Mouse (Mus musculus): ENCODE results near the gene Tspan9. TPM values are rescaled to one million over a fixed set of nuclear protein-coding genes. Genes with fewer than 3 reads are reported as not detected.

Tspan9 gene
- polyA plus RNA-seq, 1 experiment from 2014 or later, result 102 TPM

DNA sequence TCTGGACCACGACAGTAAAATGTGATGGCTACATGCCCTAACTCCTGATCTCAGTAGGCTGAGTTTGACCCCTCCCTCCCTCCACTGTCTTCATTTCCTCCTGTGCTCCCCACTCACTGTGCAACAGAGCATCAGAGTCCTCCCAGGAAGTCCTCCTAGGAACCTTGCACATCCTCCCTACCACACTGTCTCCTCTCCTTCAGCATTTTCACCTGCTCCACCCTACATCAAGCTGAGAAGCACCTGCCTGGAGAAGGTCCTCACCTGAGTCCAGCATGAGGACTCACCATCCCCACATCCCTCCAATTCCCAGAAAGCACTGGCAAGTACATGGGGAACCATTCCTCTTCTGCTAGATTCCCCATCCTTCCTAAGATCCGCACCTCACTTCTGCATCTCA lies 111.8 kb downstream of the Tspan9 start:
- ATAC-seq (replicated peaks; ENCODE audit: low FRiP score, low read depth), result no peak
- Histone ChIP-seq H3K4me3 (replicated peaks; ENCODE audit: low read depth, low read length) (no peak overlapping the region), H3K9ac (ENCODE audit: low read depth, low read length) (no peak overlapping the region), H3K4me2 (ENCODE audit: low read length) (no peak overlapping the region), H3K9me3 (replicated peaks; ENCODE audit: low read length) (no peaks in the 10 kb centered on the region), H3K36me3 (ENCODE audit: insufficient read depth, low read length) (no peaks in the 10 kb centered on the region), H3K4me1 (replicated peaks; ENCODE audit: insufficient read depth, low read length) (peaks cover 15% of the 10 kb centered on the region; the same call in 1 of the 2 replicates), H3K27ac (no peak overlapping the region), H3K27me3 (ENCODE audit: insufficient read depth, low read length) (no peaks in the 10 kb centered on the region)
- no peak for TF ChIP-seq CTCF (IDR thresholded peaks at IDR 0.05; ENCODE audit: low read depth)
- 58% methylated on average over 2 of the region's 2 CpGs for WGBS
- DNase-seq (ENCODE audit: low spot score), result no peak

- WGBS, result 72% methylated on average over 4 of the region's 4 CpGs
- no peak overlapping the region for H3K9ac ChIP-seq (ENCODE audit: low read depth, low read length)
Observed at GRCm38 (mm10) chr6:128031096-128031495, 112.3 kb downstream of the Tspan9 start.

DNA sequence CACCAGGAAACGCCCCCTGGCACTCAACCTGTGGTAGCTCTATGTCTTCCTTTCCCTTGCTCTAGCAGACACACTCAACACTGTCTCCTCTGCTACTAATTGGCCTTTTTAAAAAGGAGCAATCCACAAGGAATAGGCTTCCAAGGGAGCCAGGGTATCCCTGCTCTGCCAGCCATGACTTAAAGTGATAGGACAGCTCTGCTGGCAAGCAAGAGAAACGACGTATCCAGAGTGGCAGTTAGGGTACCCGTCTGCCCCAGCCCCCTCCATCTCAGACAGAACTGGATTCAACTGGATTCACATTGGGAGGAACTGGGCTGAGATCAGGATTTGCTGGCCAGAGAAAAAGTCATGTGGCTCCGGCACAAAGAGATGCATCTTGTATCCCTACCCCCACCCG lies 112.9 kb downstream of the Tspan9 start:
- Histone ChIP-seq H3K4me1 (replicated peaks; ENCODE audit: insufficient read depth, low read length) (peaks cover 7% of the 10 kb centered on the region; the same call in 1 of the 2 replicates), H3K9me3 (replicated peaks; ENCODE audit: low read length) (no peaks in the 10 kb centered on the region), H3K27me3 (ENCODE audit: insufficient read depth, low read length) (no peaks in the 10 kb centered on the region), H3K9ac (ENCODE audit: low read depth, low read length) (no peak overlapping the region), H3K4me2 (ENCODE audit: low read length) (no peak overlapping the region), H3K36me3 (ENCODE audit: insufficient read depth, low read length) (no peaks in the 10 kb centered on the region), H3K4me3 (replicated peaks; ENCODE audit: low read depth, low read length) (no peak overlapping the region), H3K27ac (no peak overlapping the region)
- DNase-seq (ENCODE audit: low spot score), result no peak
- no peak for TF ChIP-seq CTCF (IDR thresholded peaks at IDR 0.05; ENCODE audit: low read depth)
- 80% methylated on average over 6 of the region's 6 CpGs for WGBS
- no peak for ATAC-seq (replicated peaks; ENCODE audit: low FRiP score, low read depth)

More at GRCm38 (mm10) chr6:128031096-128031495, 112.3 kb downstream of the Tspan9 start:
- H3K4me2 ChIP-seq (ENCODE audit: low read length), result no peak overlapping the region
- H3K27me3 ChIP-seq (ENCODE audit: insufficient read depth, low read length), result no peaks in the 10 kb centered on the region
- H3K27ac ChIP-seq, result no peak overlapping the region
- no peaks in the 10 kb centered on the region for H3K36me3 ChIP-seq (ENCODE audit: insufficient read depth, low read length)
- no peak for TF ChIP-seq CTCF (IDR thresholded peaks at IDR 0.05; ENCODE audit: low read depth)
- no peak for ATAC-seq (replicated peaks; ENCODE audit: low FRiP score, low read depth)
- H3K9me3 ChIP-seq (replicated peaks; ENCODE audit: low read length), result no peaks in the 10 kb centered on the region
- peaks cover 14% of the 10 kb centered on the region; the same call in 1 of the 2 replicates for H3K4me1 ChIP-seq (replicated peaks; ENCODE audit: insufficient read depth, low read length)
- no peak overlapping the region for H3K4me3 ChIP-seq (replicated peaks; ENCODE audit: low read depth, low read length)
- no peak for DNase-seq (ENCODE audit: low spot score)

- H3K36me3 ChIP-seq (ENCODE audit: insufficient read depth, low read length), result no peaks in the 10 kb centered on the region
- H3K4me3 ChIP-seq (replicated peaks; ENCODE audit: low read depth, low read length), result no peak overlapping the region
- H3K9ac ChIP-seq (ENCODE audit: low read depth, low read length), result no peak overlapping the region
- H3K27ac ChIP-seq, result no peak overlapping the region
- TF ChIP-seq CTCF (IDR thresholded peaks at IDR 0.05; ENCODE audit: low read depth), result no peak
- peaks cover 7% of the 10 kb centered on the region; the same call in 1 of the 2 replicates for H3K4me1 ChIP-seq (replicated peaks; ENCODE audit: insufficient read depth, low read length)
- H3K9me3 ChIP-seq (replicated peaks; ENCODE audit: low read length), result no peaks in the 10 kb centered on the region
- ATAC-seq (replicated peaks; ENCODE audit: low FRiP score, low read depth) (no peak), DNase-seq (ENCODE audit: low spot score) (no peak)
- WGBS, result 90% methylated on average over 9 of the region's 9 CpGs
- H3K4me2 ChIP-seq (ENCODE audit: low read length), result no peak overlapping the region
- no peaks in the 10 kb centered on the region for H3K27me3 ChIP-seq (ENCODE audit: insufficient read depth, low read length)
Observed at GRCm38 (mm10) chr6:128029517-128030348, 113.7 kb downstream of the Tspan9 start.

- no peaks in the 10 kb centered on the region for H3K27me3 ChIP-seq (ENCODE audit: insufficient read depth, low read length)
- peak; percentile 61 for TF ChIP-seq CTCF (IDR thresholded peaks at IDR 0.05; ENCODE audit: low read depth)
- no peak overlapping the region for H3K9ac ChIP-seq (ENCODE audit: low read depth, low read length)
- DNase-seq (ENCODE audit: low spot score), result peak; percentile 68
- H3K4me1 ChIP-seq (replicated peaks; ENCODE audit: insufficient read depth, low read length), result no peaks in the 10 kb centered on the region
- 54% methylated on average over 10 of the region's 10 CpGs for WGBS
- no peak for ATAC-seq (replicated peaks; ENCODE audit: low FRiP score, low read depth)
- no peaks in the 10 kb centered on the region for H3K9me3 ChIP-seq (replicated peaks; ENCODE audit: low read length)
- no peaks in the 10 kb centered on the region for H3K36me3 ChIP-seq (ENCODE audit: insufficient read depth, low read length)
- no peak overlapping the region for H3K4me3 ChIP-seq (replicated peaks; ENCODE audit: low read depth, low read length)
- H3K27ac ChIP-seq, result no peak overlapping the region
- H3K4me2 ChIP-seq (ENCODE audit: low read length), result no peak overlapping the region
Observed at GRCm38 (mm10) chr6:128028116-128028940, 115.1 kb downstream of the Tspan9 start.

GRCm38 (mm10) chr6:128025997-128026396 lies 117.4 kb downstream of the Tspan9 start:
- 92% methylated on average over 8 of the region's 8 CpGs for WGBS

More at GRCm38 (mm10) chr6:128025997-128026396, 117.4 kb downstream of the Tspan9 start:
- no peaks in the 10 kb centered on the region for H3K36me3 ChIP-seq (ENCODE audit: insufficient read depth, low read length)
- H3K27ac ChIP-seq, result no peak overlapping the region
- H3K4me3 ChIP-seq (replicated peaks; ENCODE audit: low read depth, low read length), result no peak overlapping the region
- H3K9ac ChIP-seq (ENCODE audit: low read depth, low read length), result no peak overlapping the region
- H3K4me1 ChIP-seq (replicated peaks; ENCODE audit: insufficient read depth, low read length), result peaks cover 15% of the 10 kb centered on the region; the same call in 1 of the 2 replicates
- H3K9me3 ChIP-seq (replicated peaks; ENCODE audit: low read length), result no peaks in the 10 kb centered on the region
- no peak overlapping the region for H3K4me2 ChIP-seq (ENCODE audit: low read length)
- DNase-seq (ENCODE audit: low spot score) (no peak), ATAC-seq (replicated peaks; ENCODE audit: low FRiP score, low read depth) (no peak)
- no peak for TF ChIP-seq CTCF (IDR thresholded peaks at IDR 0.05; ENCODE audit: low read depth)
- H3K27me3 ChIP-seq (ENCODE audit: insufficient read depth, low read length), result no peaks in the 10 kb centered on the region

Measured in kidney, postnatal 0 days (tissue).